ENCODE assay signal across 8 mouse cellular contexts in genomic region chr19:9982852-9983542, GRCm38 (mm10). TPM values are rescaled to one million over a fixed set of nuclear protein-coding genes. Genes with fewer than 3 reads are reported as not detected.
A peak's percentile ranks its signal among the peaks of the same experiment; 100 is the strongest.
DNase-seq lines count a peak whose midpoint lies in the region; ATAC-seq and TF ChIP-seq lines count a peak whose summit lies in the region.

No protein-coding gene starts in this region.

- H3K9me3 ChIP-seq in intestine, embryonic 14.5 days (ENCODE audit: control insufficient read depth, low read length) = no peaks in the 10 kb centered on the region
- no peaks in the 10 kb centered on the region for H3K9me3 ChIP-seq in liver, embryonic 11.5 days (ENCODE audit: control insufficient read depth, low read length)
- H3K9me3 ChIP-seq in midbrain, postnatal 0 days (ENCODE audit: low read length) = no peaks in the 10 kb centered on the region
- no peaks in the 10 kb centered on the region for H3K9me3 ChIP-seq in stomach, postnatal 0 days (ENCODE audit: control insufficient read depth, low read length)

- peak overlapping the region; percentile 99 for H3K27ac ChIP-seq in gastrocnemius, adult 2 months
- peak overlapping the region; percentile 95 for H3K27ac ChIP-seq in intestine, embryonic 14.5 days (ENCODE audit: low read depth)
- H3K27ac ChIP-seq in liver, embryonic 11.5 days (ENCODE audit: low read depth, low read length) = peak overlapping the region; percentile 100
- peak overlapping the region; percentile 94 for H3K27ac ChIP-seq in midbrain, postnatal 0 days (ENCODE audit: low read depth, low read length)
- H3K27ac ChIP-seq in stomach, postnatal 0 days (replicated peaks) = peak overlapping the region; percentile 99

- no peaks in the 10 kb centered on the region for H3K27me3 ChIP-seq in intestine, embryonic 14.5 days (replicated peaks; ENCODE audit: control insufficient read depth, insufficient read depth, low read length)
- H3K27me3 ChIP-seq in liver, embryonic 11.5 days (replicated peaks; ENCODE audit: control insufficient read depth, insufficient read depth, low read length) = no peaks in the 10 kb centered on the region
- no peaks in the 10 kb centered on the region for H3K27me3 ChIP-seq in midbrain, postnatal 0 days (ENCODE audit: insufficient read depth, low read length)
- no peaks in the 10 kb centered on the region for H3K27me3 ChIP-seq in stomach, postnatal 0 days (ENCODE audit: control insufficient read depth, insufficient read depth, low read length)

- 1% methylated on average over 31 of the region's 31 CpGs for WGBS in intestine, embryonic 14.5 days
- under 1% methylated on average over 31 of the region's 31 CpGs for WGBS in liver, embryonic 11.5 days
- WGBS in midbrain, postnatal 0 days = under 1% methylated on average over 29 of the region's 31 CpGs
- under 1% methylated on average over 31 of the region's 31 CpGs for WGBS in stomach, postnatal 0 days

- intact Hi-C loops in gastrocnemius, adult 2 months (cut with DNase I) = loop anchor here (5.0 kb wide), 1 partner anchor 36 kb away; no protein-coding TSS in a partner anchor

- ATAC-seq in intestine, embryonic 14.5 days (replicated peaks; ENCODE audit: low FRiP score, low TSS enrichment, low read depth) = peak; percentile 84
- peak; percentile 84 for ATAC-seq in liver, embryonic 11.5 days (replicated peaks; ENCODE audit: low FRiP score)
- peak; percentile 73 for ATAC-seq in midbrain, postnatal 0 days (ENCODE audit: low FRiP score)
- ATAC-seq in stomach, postnatal 0 days (ENCODE audit: low FRiP score, low TSS enrichment) = peak; percentile 77

- peaks cover 23% of the 10 kb centered on the region for H3K36me3 ChIP-seq in intestine, embryonic 14.5 days (ENCODE audit: control insufficient read depth, insufficient read depth, low read length)
- H3K36me3 ChIP-seq in liver, embryonic 11.5 days (ENCODE audit: control insufficient read depth, insufficient read depth, low read length) = peaks cover 27% of the 10 kb centered on the region
- peaks cover 22% of the 10 kb centered on the region for H3K36me3 ChIP-seq in midbrain, postnatal 0 days (ENCODE audit: insufficient read depth, low read length)
- H3K36me3 ChIP-seq in stomach, postnatal 0 days (ENCODE audit: control insufficient read depth, insufficient read depth, low read length) = peaks cover 8% of the 10 kb centered on the region; the same call in 1 of the 2 replicates

- no peak for TF ChIP-seq EP300 in stomach, postnatal 0 days (optimal IDR thresholded peaks at IDR 0.05)

- peak overlapping the region; percentile 100 for H3K4me3 ChIP-seq in gastrocnemius, adult 2 months
- peak overlapping the region; percentile 96 for H3K4me3 ChIP-seq in intestine, embryonic 14.5 days (ENCODE audit: low read depth, low read length)
- peak overlapping the region; percentile 99 for H3K4me3 ChIP-seq in liver, embryonic 11.5 days (ENCODE audit: low read depth, low read length)
- peak overlapping the region; percentile 83 for H3K4me3 ChIP-seq in midbrain, postnatal 0 days (ENCODE audit: low read depth, low read length)
- H3K4me3 ChIP-seq in stomach, postnatal 0 days (ENCODE audit: low read depth, low read length) = peak overlapping the region; percentile 97

- H3K9ac ChIP-seq in intestine, embryonic 14.5 days (ENCODE audit: low read length) = peak overlapping the region; percentile 92
- H3K9ac ChIP-seq in liver, embryonic 11.5 days (ENCODE audit: low read depth, low read length) = peak overlapping the region; percentile 98
- peak overlapping the region; percentile 94 for H3K9ac ChIP-seq in midbrain, postnatal 0 days (replicated peaks; ENCODE audit: low read length, poor library complexity, severe bottlenecking)
- peak overlapping the region; percentile 93 for H3K9ac ChIP-seq in stomach, postnatal 0 days (ENCODE audit: low read length)

- TF ChIP-seq CTCF in gastrocnemius, adult 2 months (IDR thresholded peaks at IDR 0.05) = no peak
- TF ChIP-seq CTCF in midbrain, postnatal 0 days (IDR thresholded peaks at IDR 0.05) = peak; percentile 17; the same call in 1 of the 2 replicates
- TF ChIP-seq CTCF in stomach, postnatal 0 days (IDR thresholded peaks at IDR 0.05; ENCODE audit: low read depth) = no peak

- DNase-seq in layer of hippocampus, adult 18-20 months (ENCODE audit: low spot score in 2 of 2) = peak; percentile 60 to 71
- no peak for DNase-seq in layer of hippocampus, postnatal 25 days (ENCODE audit: extremely low spot score in 1 of 2, low spot score in 1 of 2)
- DNase-seq in cerebellum, adult 9-10 months = peak; percentile 76
- DNase-seq in gastrocnemius, adult 2 months = peak; percentile 84
- peak; percentile 87 for DNase-seq in intestine, embryonic 14.5 days (ENCODE audit: low spot score)
- peak; percentile 66 for DNase-seq in liver, embryonic 11.5 days (ENCODE audit: low spot score)
- DNase-seq in midbrain, postnatal 0 days (ENCODE audit: low spot score) = peak; percentile 56
- peak; percentile 83 for DNase-seq in stomach, postnatal 0 days (ENCODE audit: low spot score)

- H3K4me1 ChIP-seq in intestine, embryonic 14.5 days (replicated peaks; ENCODE audit: control insufficient read depth, insufficient read depth, low read length) = peaks cover 21% of the 10 kb centered on the region
- H3K4me1 ChIP-seq in liver, embryonic 11.5 days (replicated peaks; ENCODE audit: control insufficient read depth, insufficient read depth, low read length) = peaks cover 52% of the 10 kb centered on the region
- H3K4me1 ChIP-seq in midbrain, postnatal 0 days (ENCODE audit: insufficient read depth, low read length) = peaks cover 15% of the 10 kb centered on the region; the same call in 1 of the 2 replicates
- peaks cover 8% of the 10 kb centered on the region; the same call in 1 of the 2 replicates for H3K4me1 ChIP-seq in stomach, postnatal 0 days (replicated peaks; ENCODE audit: control insufficient read depth, insufficient read depth)

- peak overlapping the region; percentile 99 for H3K4me2 ChIP-seq in intestine, embryonic 14.5 days (ENCODE audit: low read length)
- H3K4me2 ChIP-seq in liver, embryonic 11.5 days = peak overlapping the region; percentile 94
- peak overlapping the region; percentile 78 for H3K4me2 ChIP-seq in midbrain, postnatal 0 days (ENCODE audit: low read depth, low read length, poor library complexity, severe bottlenecking)
- peak overlapping the region; percentile 83 for H3K4me2 ChIP-seq in stomach, postnatal 0 days (replicated peaks; ENCODE audit: low read depth)

RNA-seq across cellular contexts. Expression of gene Fth1, which starts 2.6 kb away (rescaled TPM):
- 1,000 to 10,000 TPM; 3,571 to 3,745 TPM for total RNA-seq in layer of hippocampus, adult 18-20 months (2021)
- 1,000 to 10,000 TPM; 2,794 to 3,082 TPM for total RNA-seq in layer of hippocampus, postnatal 25 days (2021)
- 1,000 to 10,000 TPM; 2,168 to 2,432 TPM for total RNA-seq in gastrocnemius, adult 2 months (2021)
- 1,450 and 1,529 TPM in 2 replicates for polyA plus RNA-seq in intestine, embryonic 14.5 days (2014; fragmentation: Nextera tagmentation; extraction: Ambion mirVana)
- polyA plus RNA-seq in liver, embryonic 11.5 days (2014; fragmentation: Nextera tagmentation; extraction: Ambion mirVana) = 3,796 and 3,887 TPM in 2 replicates
- total RNA-seq in midbrain, postnatal 0 days (2014; rRNA removed) = 337 and 436 TPM in 2 replicates
- polyA plus RNA-seq in midbrain, postnatal 0 days (2015; fragmentation: Nextera tagmentation; extraction: Ambion mirVana) = 2,585 and 2,689 TPM in 2 replicates
- 2,976 and 2,992 TPM in 2 replicates for polyA plus RNA-seq in stomach, postnatal 0 days (2015; fragmentation: Nextera tagmentation; extraction: Ambion mirVana)

RNA-seq across cellular contexts. Expression of gene Best1, which starts 18.4 kb away (rescaled TPM):
- 1 to 10 TPM; 1.2 to 1.7 TPM for total RNA-seq in layer of hippocampus, adult 18-20 months (2021)
- under 1 TPM; 0.85 to 0.96 TPM for total RNA-seq in layer of hippocampus, postnatal 25 days (2021)
- total RNA-seq in gastrocnemius, adult 2 months (2021) = under 1 TPM; 0.28 to 0.46 TPM
- polyA plus RNA-seq in intestine, embryonic 14.5 days (2014; fragmentation: Nextera tagmentation; extraction: Ambion mirVana) = 0.55 and 0.64 TPM in 2 replicates
- polyA plus RNA-seq in liver, embryonic 11.5 days (2014; fragmentation: Nextera tagmentation; extraction: Ambion mirVana) = 0.31 and 0.59 TPM in 2 replicates
- 2.5 and 4.1 TPM in 2 replicates for total RNA-seq in midbrain, postnatal 0 days (2014; rRNA removed)
- polyA plus RNA-seq in midbrain, postnatal 0 days (2015; fragmentation: Nextera tagmentation; extraction: Ambion mirVana) = 2.9 and 3.5 TPM in 2 replicates
- 0.36 and 0.58 TPM in 2 replicates for polyA plus RNA-seq in stomach, postnatal 0 days (2015; fragmentation: Nextera tagmentation; extraction: Ambion mirVana)

RNA-seq across cellular contexts. Expression of gene Rab3il1, which starts 18.5 kb away (rescaled TPM):
- total RNA-seq in layer of hippocampus, adult 18-20 months (2021) = 10 to 100 TPM in 1 of 2 experiments, 1 to 10 TPM in 1; 9.3 to 10.1 TPM
- 1 to 10 TPM; 9.3 TPM for total RNA-seq in layer of hippocampus, postnatal 25 days (2021)
- 1 to 10 TPM; 4.0 to 4.7 TPM for total RNA-seq in gastrocnemius, adult 2 months (2021)
- 30.0 and 32.7 TPM in 2 replicates for polyA plus RNA-seq in intestine, embryonic 14.5 days (2014; fragmentation: Nextera tagmentation; extraction: Ambion mirVana)
- polyA plus RNA-seq in liver, embryonic 11.5 days (2014; fragmentation: Nextera tagmentation; extraction: Ambion mirVana) = 133 and 137 TPM in 2 replicates
- 20.6 and 23.3 TPM in 2 replicates for total RNA-seq in midbrain, postnatal 0 days (2014; rRNA removed)
- 21.7 and 23.5 TPM in 2 replicates for polyA plus RNA-seq in midbrain, postnatal 0 days (2015; fragmentation: Nextera tagmentation; extraction: Ambion mirVana)
- 14.7 and 14.8 TPM in 2 replicates for polyA plus RNA-seq in stomach, postnatal 0 days (2015; fragmentation: Nextera tagmentation; extraction: Ambion mirVana)

RNA-seq across cellular contexts. Expression of gene Fads3, which starts 58.4 kb away (rescaled TPM):
- 10 to 100 TPM; 22.9 to 25.2 TPM for total RNA-seq in layer of hippocampus, adult 18-20 months (2021)
- 10 to 100 TPM; 26.3 to 27.9 TPM for total RNA-seq in layer of hippocampus, postnatal 25 days (2021)
- 1 to 10 TPM; 2.2 to 2.3 TPM for total RNA-seq in gastrocnemius, adult 2 months (2021)
- polyA plus RNA-seq in intestine, embryonic 14.5 days (2014; fragmentation: Nextera tagmentation; extraction: Ambion mirVana) = 8.4 and 11.5 TPM in 2 replicates
- polyA plus RNA-seq in liver, embryonic 11.5 days (2014; fragmentation: Nextera tagmentation; extraction: Ambion mirVana) = 7.2 and 7.3 TPM in 2 replicates
- total RNA-seq in midbrain, postnatal 0 days (2014; rRNA removed) = 74.6 and 92.8 TPM in 2 replicates
- polyA plus RNA-seq in midbrain, postnatal 0 days (2015; fragmentation: Nextera tagmentation; extraction: Ambion mirVana) = 38.8 and 39.2 TPM in 2 replicates
- polyA plus RNA-seq in stomach, postnatal 0 days (2015; fragmentation: Nextera tagmentation; extraction: Ambion mirVana) = 27.5 and 31.2 TPM in 2 replicates

Comparison
In these comparisons a context has a peak if more than half of its experiments do, and no peak if none do; other contexts are left out.
1. DNase-seq: peak in layer of hippocampus, adult 18-20 months (2 of 2), cerebellum, adult 9-10 months (single experiment), gastrocnemius, adult 2 months (single experiment), intestine, embryonic 14.5 days (single experiment), liver, embryonic 11.5 days (single experiment), midbrain, postnatal 0 days (single experiment) and stomach, postnatal 0 days (single experiment); none in layer of hippocampus, postnatal 25 days (0 of 2).
2. Peak in every context shown above with its lines, with median percentiles within 50 percentile points of each other: H3K27ac ChIP-seq, H3K4me3 ChIP-seq, ATAC-seq, H3K4me2 ChIP-seq and H3K9ac ChIP-seq.